Mouse (Mus musculus): ENCODE results near the gene Cx3cl1. TPM values are rescaled to one million over a fixed set of nuclear protein-coding genes. Genes with fewer than 3 reads are reported as not detected.

Cx3cl1 gene
- not detected in 2 replicates for total RNA-seq (2017)

GRCm38 (mm10) chr8:94771941-94772670 is at the start of gene Cx3cl1:
Gene Cx3cl1 (plus strand): TSS chr8:94772009.
- ATAC-seq (replicated peaks; ENCODE audit: low read depth, poor library complexity, severe bottlenecking): peak; percentile 85

DNA sequence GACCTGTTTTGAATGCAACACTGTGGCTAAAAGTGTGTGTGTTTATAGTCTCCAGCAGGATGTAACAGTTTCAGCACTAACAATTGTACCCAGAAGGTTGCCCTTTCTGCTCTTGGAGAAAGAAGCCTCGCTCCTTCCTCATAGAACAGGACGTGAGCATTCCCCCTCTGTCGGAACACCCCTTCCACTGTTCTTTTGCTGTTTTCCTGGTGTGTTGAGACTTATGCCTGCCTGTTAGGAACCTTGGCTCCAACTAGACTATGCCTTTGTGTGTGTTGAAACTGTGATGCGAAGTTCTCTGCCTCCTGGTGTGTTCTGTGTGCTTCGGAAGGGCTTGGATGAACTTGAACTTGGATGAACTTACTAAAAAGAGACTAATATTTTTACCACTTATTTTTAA is 45.8 kb upstream of the Cx3cl1 start:
- ATAC-seq (replicated peaks; ENCODE audit: low read depth, poor library complexity, severe bottlenecking): no peak

GRCm38 (mm10) chr8:94729301-94729700 is 42.5 kb upstream of the Cx3cl1 start:
- no peak for ATAC-seq (replicated peaks; ENCODE audit: low read depth, poor library complexity, severe bottlenecking)

- peak; percentile 87 for ATAC-seq (replicated peaks; ENCODE audit: low read depth, poor library complexity, severe bottlenecking)
Measured at GRCm38 (mm10) chr8:94733821-94734465, 37.9 kb upstream of the Cx3cl1 start.

DNA sequence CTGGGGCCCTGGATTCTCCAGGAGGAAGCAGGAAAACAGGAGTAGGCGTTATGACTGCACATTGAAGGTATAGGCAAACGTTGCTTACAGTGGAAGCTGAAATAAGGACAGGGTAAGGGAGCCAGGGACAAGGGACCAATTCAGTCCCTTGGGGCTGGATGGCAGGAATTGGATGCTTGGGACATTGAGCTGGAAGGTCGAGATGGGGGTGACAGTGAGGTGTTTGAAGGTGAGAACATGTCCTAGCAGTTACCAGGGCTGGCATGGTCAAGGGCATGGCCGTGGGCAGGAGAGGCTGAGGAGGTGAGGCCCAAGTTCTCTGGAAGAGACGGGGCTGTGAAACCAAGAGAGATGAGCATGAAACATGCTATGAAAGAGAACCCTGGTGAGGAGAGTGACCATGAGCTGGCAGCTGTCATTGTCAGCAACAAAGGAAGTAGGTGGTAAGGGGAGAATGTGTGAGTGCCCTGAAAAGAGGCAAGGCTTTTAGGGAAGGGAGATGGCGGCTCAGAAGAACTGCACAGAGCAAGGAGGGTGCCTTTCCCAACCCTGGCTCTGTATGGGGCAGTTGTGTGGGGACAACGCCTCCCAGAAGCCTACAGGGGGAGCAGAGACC is 37.0 kb upstream of the Cx3cl1 start:
- ATAC-seq (replicated peaks; ENCODE audit: low read depth, poor library complexity, severe bottlenecking): no peak

- ATAC-seq (replicated peaks; ENCODE audit: low read depth, poor library complexity, severe bottlenecking): 0 out of 2 replicates have a peak, but pooled peaks have one; percentile 34
Measured at GRCm38 (mm10) chr8:94735426-94736094, 36.2 kb upstream of the Cx3cl1 start.

GRCm38 (mm10) chr8:94739829-94740228 is 32.0 kb upstream of the Cx3cl1 start:
- no peak for ATAC-seq (replicated peaks; ENCODE audit: low read depth, poor library complexity, severe bottlenecking)

DNA sequence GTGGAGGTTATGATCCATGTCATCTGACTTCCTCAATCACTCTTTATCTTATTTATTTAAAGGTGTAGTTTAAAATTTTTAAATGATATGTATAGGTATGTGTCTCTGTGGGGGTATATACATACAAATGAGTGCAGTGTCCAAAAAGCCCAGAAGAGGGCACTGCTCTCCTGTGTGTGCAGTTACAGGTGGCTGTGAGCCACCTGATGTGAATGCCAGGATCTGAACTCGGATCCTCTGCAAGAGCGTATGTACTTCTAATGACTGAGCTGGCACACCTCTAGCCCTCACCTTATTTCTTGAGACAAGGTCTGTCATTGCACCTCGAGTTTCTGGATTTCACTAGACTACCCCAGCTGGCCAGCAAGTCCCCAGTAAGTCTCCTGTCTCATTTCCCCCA is 31.2 kb upstream of the Cx3cl1 start:
- ATAC-seq (replicated peaks; ENCODE audit: low read depth, poor library complexity, severe bottlenecking): no peak

DNA sequence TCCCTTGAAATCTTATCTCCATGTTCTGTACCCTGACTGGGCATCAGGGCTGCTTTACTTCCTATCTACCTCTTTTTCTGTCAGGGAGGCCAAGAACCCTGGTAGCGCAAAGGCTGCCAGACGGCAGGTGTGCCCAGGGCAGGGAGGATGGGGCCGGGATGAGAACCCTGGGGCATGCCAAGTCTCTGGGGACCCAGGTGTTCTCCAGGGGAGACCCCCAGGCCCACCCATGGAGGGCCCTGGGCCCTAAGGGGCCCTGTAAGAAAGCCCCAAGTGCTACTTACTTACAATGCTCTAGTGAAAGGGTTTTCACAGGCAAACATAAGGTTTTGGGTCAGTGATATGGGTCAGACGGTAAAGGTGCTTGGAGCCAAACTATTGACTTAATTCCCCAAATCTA is 30.1 kb upstream of the Cx3cl1 start:
- ATAC-seq (replicated peaks; ENCODE audit: low read depth, poor library complexity, severe bottlenecking): no peak

DNA sequence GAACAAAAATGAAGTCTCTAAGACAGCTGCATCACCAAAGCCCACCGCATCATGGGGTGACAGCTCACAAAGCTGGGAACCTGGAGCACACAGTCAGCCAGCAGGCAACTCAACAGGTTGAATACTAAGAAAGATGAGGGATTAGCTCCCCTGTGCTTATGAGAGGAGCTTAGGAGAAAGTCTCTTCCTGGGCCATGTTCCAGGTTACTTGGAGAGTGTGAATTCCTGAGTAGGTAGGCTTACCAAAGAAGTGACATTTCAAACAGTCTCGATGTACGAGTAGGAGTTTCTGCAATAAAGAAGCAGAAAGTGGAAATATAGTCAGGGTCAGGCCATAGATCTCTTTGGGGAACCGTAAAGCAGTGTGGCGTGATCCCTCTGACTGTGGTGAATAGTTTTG is 27.3 kb upstream of the Cx3cl1 start:
- no peak for ATAC-seq (replicated peaks; ENCODE audit: low read depth, poor library complexity, severe bottlenecking)

DNA sequence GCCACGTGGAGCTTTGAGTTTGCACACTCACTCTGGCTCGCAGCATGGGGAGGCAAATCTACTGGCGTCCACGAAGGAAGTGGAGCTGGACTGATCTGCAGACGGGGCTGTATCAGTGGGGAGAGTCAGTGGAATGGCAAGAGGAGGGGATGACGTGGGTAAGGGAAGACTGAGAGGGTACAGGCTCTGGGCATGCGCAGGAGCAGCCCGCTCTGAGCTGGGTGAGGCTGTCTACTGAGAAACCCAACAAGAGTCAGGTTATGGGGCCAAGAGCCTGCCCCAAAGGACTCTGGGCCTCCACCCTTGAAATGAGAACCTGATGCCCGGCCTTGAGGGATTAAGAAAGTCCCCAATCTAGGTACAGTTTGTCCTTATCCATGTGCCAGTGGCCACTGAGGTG is 26.8 kb upstream of the Cx3cl1 start:
- no peak for ATAC-seq (replicated peaks; ENCODE audit: low read depth, poor library complexity, severe bottlenecking)

- no peak for ATAC-seq (replicated peaks; ENCODE audit: low read depth, poor library complexity, severe bottlenecking)
Measured at GRCm38 (mm10) chr8:94745476-94746184, 26.2 kb upstream of the Cx3cl1 start, which contains the start of gene Ccl22. Gene Ccl22 (plus strand): TSS chr8:94745590.

GRCm38 (mm10) chr8:94746832-94747231 is 25.0 kb upstream of the Cx3cl1 start:
- no peak for ATAC-seq (replicated peaks; ENCODE audit: low read depth, poor library complexity, severe bottlenecking)

DNA sequence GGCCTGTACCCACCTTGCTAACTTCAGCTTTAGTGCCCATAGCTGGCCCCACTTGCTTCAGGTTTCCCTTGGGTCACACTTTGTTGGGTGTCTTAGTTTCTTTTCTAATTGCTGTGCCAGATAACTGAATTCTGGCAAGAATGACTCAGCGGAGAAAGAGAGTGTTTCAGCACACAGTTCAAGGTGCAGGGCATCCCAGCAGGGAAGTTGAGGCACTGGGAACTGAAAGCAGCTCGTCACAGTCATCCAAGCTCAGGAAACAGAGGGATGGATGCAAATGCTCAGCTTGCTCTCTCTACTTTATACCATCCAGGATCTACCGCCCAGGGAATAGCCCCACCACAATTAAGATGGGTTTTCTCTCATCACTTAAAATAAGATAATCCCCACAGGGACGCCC is 23.4 kb upstream of the Cx3cl1 start:
- no peak for ATAC-seq (replicated peaks; ENCODE audit: low read depth, poor library complexity, severe bottlenecking)

- no peak for ATAC-seq (replicated peaks; ENCODE audit: low read depth, poor library complexity, severe bottlenecking)
Measured at GRCm38 (mm10) chr8:94749942-94750341, 21.9 kb upstream of the Cx3cl1 start.

DNA sequence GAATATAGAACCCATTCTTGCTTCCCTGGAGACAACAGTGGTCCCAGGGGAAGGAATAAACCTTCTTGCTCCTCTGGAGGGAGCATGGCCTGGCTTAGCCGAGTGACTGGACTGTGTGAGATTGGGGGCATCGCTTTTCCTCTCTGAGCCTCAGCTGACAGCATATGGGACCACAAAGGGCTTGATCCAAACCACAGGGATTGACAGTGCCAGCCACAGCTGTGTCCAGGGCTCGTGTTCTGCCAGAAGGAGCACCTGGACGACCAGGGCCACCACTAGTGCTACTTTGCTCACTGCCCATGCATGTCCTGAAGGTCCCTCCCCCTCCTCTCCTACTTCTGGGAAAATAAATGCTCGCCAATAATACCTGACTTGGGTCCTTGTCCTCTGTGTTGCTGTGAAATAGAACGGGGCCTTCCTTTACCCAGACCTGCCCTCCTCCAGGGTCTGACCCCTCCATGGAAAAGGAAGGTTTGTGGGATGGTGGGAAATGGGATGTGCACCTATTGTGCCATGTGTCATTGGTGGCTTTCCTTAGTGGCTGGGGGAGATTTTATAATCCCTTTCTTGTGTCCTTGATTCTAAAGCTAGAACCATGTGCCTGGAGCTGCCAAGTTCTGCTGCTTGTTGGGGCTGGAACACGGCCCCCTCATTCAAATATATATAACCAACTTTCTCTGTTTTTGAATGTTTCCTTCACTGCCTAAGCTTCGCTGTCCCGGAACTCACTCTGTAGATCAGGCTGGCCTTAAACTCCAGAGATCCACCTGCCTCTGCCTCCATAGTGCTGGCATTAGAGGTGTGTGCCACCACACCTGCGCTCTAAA is 20.6 kb upstream of the Cx3cl1 start:
- no peak for ATAC-seq (replicated peaks; ENCODE audit: low read depth, poor library complexity, severe bottlenecking)

- ATAC-seq (replicated peaks; ENCODE audit: low read depth, poor library complexity, severe bottlenecking): no peak
Measured at GRCm38 (mm10) chr8:94754006-94754405, 17.8 kb upstream of the Cx3cl1 start.

DNA sequence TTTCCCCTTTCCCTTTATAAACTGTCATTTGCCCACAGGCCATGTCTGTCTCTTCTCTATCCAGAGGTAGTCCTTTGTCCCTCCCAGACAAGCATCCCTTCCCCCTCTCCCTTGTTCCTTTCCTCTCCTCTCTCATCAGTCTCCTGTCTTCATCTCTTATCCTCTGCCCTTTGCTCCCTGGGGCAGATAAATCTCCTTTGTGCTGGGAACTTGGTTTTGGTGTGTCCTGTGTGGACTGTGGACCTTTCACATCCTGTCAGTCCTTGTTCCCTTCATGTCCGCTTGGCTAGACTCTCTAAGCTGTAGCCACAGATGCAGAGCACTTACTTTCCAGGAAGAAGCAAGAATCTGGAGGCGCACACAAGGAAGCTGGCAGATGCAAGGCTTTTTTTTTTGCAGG is 17.3 kb upstream of the Cx3cl1 start:
- no peak for ATAC-seq (replicated peaks; ENCODE audit: low read depth, poor library complexity, severe bottlenecking)

GRCm38 (mm10) chr8:94767035-94767434 is 4.8 kb upstream of the Cx3cl1 start:
- no peak for ATAC-seq (replicated peaks; ENCODE audit: low read depth, poor library complexity, severe bottlenecking)
